Mouse (Mus musculus): ENCODE data around the gene Tenm2. TPM values are rescaled to one million over a fixed set of nuclear protein-coding genes. Genes with fewer than 3 reads are reported as not detected.

The Tenm2 gene
- polyA plus RNA-seq, 1 experiment from 2014 or later: 8.6 TPM

DNA sequence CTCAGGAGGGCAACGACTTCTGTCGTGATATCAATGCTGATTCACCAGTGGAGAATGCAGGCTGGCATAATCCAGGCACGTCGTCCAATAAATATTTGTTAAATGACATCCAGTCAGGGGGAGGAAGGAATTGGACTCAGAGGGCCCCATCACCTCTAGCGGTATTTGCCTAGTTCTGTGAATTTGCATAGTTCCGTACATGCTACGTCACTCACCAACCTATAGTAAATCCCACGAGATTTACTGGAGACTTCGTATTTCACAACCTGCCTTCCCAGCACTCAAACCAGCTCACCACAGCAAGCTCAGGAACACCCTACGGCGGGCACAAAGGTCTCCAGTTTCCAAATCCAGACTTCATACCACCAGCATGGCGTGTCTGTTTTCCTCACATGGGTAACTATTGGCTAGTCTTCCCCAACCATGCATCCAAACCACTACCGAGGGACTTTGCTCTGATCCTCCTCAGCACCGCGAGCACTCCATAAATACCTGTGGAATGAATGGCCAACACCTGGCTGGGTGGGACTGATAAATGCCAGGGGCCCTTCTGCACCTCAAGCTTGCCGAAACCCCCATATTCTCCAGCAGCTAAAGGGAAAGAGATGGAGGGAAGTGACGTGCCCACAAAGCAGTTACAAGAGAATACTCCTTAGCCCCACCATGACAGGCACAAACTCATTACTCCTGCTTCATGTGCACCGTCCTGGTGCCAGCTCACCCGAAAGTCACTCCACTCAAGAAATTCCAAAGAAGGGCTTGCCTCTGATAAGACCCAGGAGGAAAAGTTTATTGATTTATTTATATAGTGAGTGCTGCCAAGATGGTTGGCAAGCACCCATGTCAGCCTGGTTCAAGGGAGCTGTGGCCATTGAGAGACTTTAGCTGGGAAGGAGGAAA lies 1264.7 kb downstream of the Tenm2 start:
- H3K4me2 ChIP-seq (replicated peaks): no peak overlapping the region
- H3K27me3 ChIP-seq (replicated peaks): no peaks in the 10 kb centered on the region
- no peak overlapping the region for H3K9ac ChIP-seq
- WGBS: 91% methylated on average over 19 of the region's 19 CpGs
- no peak overlapping the region for H3K27ac ChIP-seq
- no peaks in the 10 kb centered on the region for H3K9me3 ChIP-seq
- no peak for ATAC-seq (ENCODE audit: low FRiP score, low read depth)
- H3K4me3 ChIP-seq: no peak overlapping the region
- H3K4me1 ChIP-seq: peaks cover 30% of the 10 kb centered on the region
- H3K36me3 ChIP-seq: no peaks in the 10 kb centered on the region

- Histone ChIP-seq H3K4me3 (no peak overlapping the region), H3K9ac (no peak overlapping the region), H3K4me2 (replicated peaks) (no peak overlapping the region), H3K27me3 (replicated peaks) (no peaks in the 10 kb centered on the region), H3K36me3 (no peaks in the 10 kb centered on the region), H3K27ac (no peak overlapping the region), H3K4me1 (peaks cover 18% of the 10 kb centered on the region), H3K9me3 (no peaks in the 10 kb centered on the region)
- WGBS: 94% methylated on average over 10 of the region's 10 CpGs
- no peak for ATAC-seq (ENCODE audit: low FRiP score, low read depth)
These were observed 1267.5 kb downstream of the Tenm2 start for GRCm38 (mm10) chr11:35968291-35968690.

- Histone ChIP-seq H3K27me3 (replicated peaks) (no peaks in the 10 kb centered on the region), H3K4me3 (no peak overlapping the region), H3K27ac (no peak overlapping the region), H3K4me1 (peaks cover 9% of the 10 kb centered on the region; the same call in 1 of the 2 replicates), H3K4me2 (replicated peaks) (no peak overlapping the region), H3K9me3 (no peaks in the 10 kb centered on the region), H3K9ac (no peak overlapping the region), H3K36me3 (no peaks in the 10 kb centered on the region)
- no peak for ATAC-seq (ENCODE audit: low FRiP score, low read depth)
- WGBS: 56% methylated on average over 9 of the region's 9 CpGs
These were observed 1271.7 kb downstream of the Tenm2 start for GRCm38 (mm10) chr11:35963981-35964549.

- Histone ChIP-seq H3K9ac (no peak overlapping the region), H3K4me3 (no peak overlapping the region), H3K36me3 (no peaks in the 10 kb centered on the region), H3K27ac (no peak overlapping the region), H3K9me3 (no peaks in the 10 kb centered on the region), H3K4me1 (peaks cover 9% of the 10 kb centered on the region; the same call in 1 of the 2 replicates), H3K4me2 (replicated peaks) (no peak overlapping the region), H3K27me3 (replicated peaks) (no peaks in the 10 kb centered on the region)
- WGBS: 61% methylated on average over 2 of the region's 2 CpGs
- no peak for ATAC-seq (ENCODE audit: low FRiP score, low read depth)
These were observed 1272.2 kb downstream of the Tenm2 start for GRCm38 (mm10) chr11:35963554-35963953.

GRCm38 (mm10) chr11:35962431-35962830 lies 1273.3 kb downstream of the Tenm2 start:
- Histone ChIP-seq H3K4me2 (replicated peaks) (no peak overlapping the region), H3K36me3 (no peaks in the 10 kb centered on the region), H3K27me3 (replicated peaks) (no peaks in the 10 kb centered on the region), H3K9me3 (no peaks in the 10 kb centered on the region), H3K4me1 (peaks cover 9% of the 10 kb centered on the region; the same call in 1 of the 2 replicates), H3K4me3 (no peak overlapping the region), H3K27ac (no peak overlapping the region), H3K9ac (no peak overlapping the region)
- no peak for ATAC-seq (ENCODE audit: low FRiP score, low read depth)
- 96% methylated on average over 2 of the region's 2 CpGs for WGBS

DNA sequence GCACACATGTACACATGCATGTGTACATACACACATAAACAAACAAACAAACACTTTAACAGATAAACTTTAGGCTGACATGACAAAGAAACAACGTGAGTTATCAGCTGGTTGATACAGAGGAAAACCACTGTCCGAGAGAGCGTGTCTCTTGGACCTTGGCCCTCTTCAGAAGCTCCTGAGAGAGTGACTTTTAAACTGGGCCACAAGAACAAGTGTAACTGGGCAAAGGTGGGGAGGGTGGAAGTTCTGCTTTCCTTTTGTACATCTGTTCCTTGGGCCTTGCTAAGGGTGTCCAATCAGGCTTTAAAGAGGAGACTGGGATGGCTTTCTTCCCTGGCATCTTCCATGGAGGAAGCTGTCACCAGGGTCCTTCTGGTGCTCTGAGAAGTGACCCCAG lies 1276.5 kb downstream of the Tenm2 start:
- H3K9me3 ChIP-seq: no peaks in the 10 kb centered on the region
- no peaks in the 10 kb centered on the region for H3K27me3 ChIP-seq (replicated peaks)
- H3K27ac ChIP-seq: no peak overlapping the region
- no peak overlapping the region for H3K9ac ChIP-seq
- no peak overlapping the region for H3K4me2 ChIP-seq (replicated peaks)
- no peaks in the 10 kb centered on the region for H3K36me3 ChIP-seq
- 89% methylated on average over 3 of the region's 3 CpGs for WGBS
- no peak overlapping the region for H3K4me3 ChIP-seq
- no peak for ATAC-seq (ENCODE audit: low FRiP score, low read depth)
- peaks cover 9% of the 10 kb centered on the region; the same call in 1 of the 2 replicates for H3K4me1 ChIP-seq
